Mouse (Mus musculus) A20 (cell line): ENCODE measurements around the gene Med22.
"Not testable (repeated sequence)": the region's sequence is repeated elsewhere in the genome, so short reads cannot be mapped to it uniquely, and the experiment has no call there.

ENCODE experiments used
- DNase-seq: peaks from one replicate; pipeline ENCODE4 v3.0.0-alpha.2; 2011; ENCODE audit warnings: low read depth, low spot score

The Med22 gene

DNA sequence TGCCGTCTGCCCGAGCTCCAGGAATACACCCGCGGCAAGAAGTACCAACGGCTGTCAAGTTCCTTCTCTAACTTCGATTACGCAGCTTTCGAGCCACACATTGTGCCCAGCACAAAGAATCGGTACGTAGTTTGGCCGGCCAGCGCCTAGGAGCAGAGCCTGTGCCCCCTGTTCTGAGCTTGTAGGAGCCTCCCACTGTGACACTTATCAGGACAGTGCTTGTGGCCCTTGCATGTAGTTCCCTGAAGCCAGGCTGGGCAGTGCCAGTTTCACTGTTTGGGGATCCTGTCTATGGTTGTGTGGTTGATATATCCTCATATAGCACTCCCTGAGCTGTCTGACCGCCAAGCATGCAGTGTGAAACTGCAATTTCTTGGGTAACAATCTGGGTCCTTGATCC is 6.3 kb upstream of the Med22 start:
- DNase-seq, result no peak

DNA sequence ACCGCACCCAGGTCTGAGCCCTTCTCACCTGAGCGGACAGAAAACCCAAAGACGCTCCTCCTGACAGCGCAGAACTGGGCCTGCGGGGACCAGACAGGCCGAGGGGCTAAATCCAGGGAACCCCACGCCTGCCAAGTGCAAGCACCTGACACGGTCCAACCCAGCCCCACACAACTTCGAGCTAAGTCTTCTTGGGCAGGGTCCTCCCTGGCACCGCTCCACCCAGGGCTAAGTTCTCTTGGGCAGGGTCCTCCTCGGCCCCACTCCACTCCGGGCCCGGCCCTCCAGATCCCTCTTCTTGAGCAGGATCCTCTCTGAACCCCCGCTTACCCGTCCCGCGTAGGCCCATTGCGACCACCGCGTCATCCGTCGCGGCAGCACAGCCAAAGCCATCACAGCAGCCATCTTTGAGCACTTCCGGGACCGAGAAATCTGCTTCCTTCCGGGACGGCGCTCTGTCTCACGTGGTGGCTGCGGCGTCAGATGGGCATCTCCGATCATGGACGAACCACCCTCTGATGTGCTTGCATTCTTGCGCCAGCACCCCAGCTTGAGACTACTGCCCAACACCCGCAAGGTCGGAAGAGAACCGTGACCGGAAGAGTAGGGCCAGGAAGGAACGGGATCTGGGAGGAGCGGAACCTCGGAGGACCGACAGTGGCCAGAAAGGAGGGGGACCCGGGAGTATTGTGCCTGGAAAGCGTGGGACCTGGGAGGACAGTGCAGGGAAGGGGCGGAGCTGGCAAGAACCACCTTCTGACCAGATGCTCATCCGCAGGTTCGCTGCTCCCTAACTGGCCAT is 5.7 kb upstream of the Med22 start, which contains the start of the genes Surf2 and Surf1:
Surf2 (plus strand) TSS at position 441 of the 802 bp plus-strand sequence.
Surf1 (minus strand) TSS at position 604 of the 802 bp plus-strand sequence.
- DNase-seq, result peak; percentile 86

GRCm38 (mm10) chr2:26914148-26914941 is 3.9 kb upstream of the Med22 start:
- peak; percentile 39 for DNase-seq

DNA sequence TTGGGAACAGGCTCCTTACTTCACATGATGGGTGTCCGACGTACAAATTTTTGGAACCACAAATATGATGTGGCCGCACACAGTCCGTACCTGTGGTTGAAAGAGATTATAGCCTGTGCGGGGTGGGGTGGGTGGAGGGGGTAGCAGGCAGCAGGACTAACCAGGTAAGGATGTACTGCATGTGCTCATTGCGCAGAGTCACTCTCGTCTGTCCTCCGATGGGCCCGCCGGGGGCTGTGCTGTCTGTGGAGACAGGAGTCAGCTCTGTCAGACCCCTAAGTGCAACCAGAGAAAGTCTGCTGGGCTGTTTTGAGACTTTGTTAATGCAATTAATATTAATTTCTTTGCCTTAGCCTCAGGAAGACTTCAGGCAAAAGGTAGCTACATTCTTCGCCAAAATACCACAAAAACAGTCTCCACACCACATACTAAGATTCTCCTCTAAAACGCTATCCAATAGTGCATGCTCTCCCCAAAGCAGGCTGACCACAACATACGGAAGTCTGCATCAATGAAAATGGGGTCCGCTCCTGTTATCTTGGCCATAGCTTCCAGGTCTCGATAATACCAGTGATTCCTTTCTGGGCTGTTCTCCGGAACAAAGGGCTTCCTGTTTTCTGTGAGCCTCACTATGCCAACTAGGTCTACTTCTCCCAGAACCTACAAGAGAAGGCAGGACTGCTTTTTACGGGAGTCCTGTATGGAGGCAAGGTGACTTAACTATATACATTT is 3.1 kb upstream of the Med22 start:
- DNase-seq, result peak; percentile 24

- DNase-seq, result no peak
Observed at GRCm38 (mm10) chr2:26912253-26912770, 1.8 kb upstream of the Med22 start.

DNA sequence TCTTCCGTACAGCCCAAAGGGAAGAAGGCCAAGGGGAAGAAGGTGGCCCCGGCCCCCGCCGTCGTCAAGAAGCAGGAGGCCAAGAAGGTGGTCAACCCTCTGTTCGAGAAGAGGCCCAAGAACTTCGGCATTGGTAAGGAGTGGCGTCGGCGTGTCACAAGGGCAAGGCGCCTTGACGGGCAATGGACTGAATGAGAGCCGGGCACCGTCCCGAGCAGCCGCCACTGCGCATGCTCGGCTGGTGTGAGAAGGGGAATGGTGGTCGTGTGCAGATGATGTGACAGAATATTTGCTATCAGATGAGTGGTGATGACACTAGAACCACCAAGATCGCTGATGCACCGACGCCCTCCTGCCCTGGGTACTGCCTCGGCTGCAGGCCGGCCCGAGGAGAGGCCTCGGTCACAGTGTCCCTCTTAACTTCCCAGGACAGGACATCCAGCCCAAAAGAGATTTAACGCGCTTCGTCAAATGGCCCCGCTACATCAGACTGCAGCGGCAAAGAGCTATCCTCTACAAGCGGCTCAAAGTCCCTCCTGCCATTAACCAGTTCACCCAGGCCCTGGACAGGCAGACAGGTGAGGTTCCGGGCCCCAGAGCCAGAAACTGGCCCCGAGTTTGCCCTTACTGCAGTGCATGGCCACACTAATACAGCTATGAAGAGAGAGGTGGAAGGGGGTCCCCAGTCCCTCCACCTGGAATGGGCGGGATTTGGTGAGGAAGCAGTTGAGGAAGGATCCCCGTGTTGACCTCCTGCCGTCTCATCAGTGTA is 703 bp upstream of the Med22 start:
- DNase-seq, result no peak

DNA sequence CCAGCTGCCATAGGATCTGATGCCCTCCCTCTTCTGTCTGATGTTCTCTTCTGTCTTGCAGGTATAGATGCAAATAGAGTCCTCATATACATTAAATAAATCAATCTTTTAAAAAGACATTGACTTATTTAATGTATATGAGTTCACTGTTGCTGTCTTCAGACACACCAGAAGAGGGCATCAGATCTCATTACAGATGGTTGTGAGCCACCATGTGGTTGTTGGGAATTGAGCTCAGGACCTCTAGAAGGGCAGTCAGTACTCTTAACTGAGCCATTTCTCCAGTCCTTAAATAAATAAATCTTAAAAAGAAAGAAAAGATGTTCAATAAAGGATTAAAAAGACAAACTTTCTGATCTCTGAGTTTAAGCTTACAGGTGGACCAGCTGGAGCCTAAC is 1.1 kb downstream of the Med22 start:
- peak; percentile 57 for DNase-seq

- DNase-seq, result no peak
Observed at GRCm38 (mm10) chr2:26908710-26909386, 1.6 kb downstream of the Med22 start.

- DNase-seq, result peak; percentile 64
Observed at GRCm38 (mm10) chr2:26907109-26907508, 3.4 kb downstream of the Med22 start.

GRCm38 (mm10) chr2:26906431-26906830 is 4.0 kb downstream of the Med22 start:
- no peak for DNase-seq

DNA sequence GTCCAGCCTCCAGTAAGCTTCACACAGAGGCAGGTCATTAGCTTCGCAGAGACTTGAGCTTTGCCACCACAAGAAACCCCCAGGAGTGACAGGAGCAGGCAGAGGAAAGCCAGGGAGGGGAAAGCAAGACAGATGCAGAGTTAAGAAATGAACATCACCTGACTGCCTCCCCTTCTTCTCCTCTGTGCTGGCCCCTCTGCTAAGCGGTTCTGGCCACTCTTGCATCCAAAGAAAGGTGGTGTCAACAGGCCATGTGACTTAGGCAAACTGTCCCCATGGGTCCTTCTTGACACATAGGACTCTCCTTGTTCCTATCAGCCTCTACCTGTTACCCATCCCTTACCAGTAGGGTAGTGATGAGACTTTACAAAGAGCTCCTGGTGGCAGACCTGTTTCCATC is 4.5 kb downstream of the Med22 start:
- DNase-seq, result no peak

GRCm38 (mm10) chr2:26903311-26903710 is 7.2 kb downstream of the Med22 start:
- DNase-seq, result no peak

DNA sequence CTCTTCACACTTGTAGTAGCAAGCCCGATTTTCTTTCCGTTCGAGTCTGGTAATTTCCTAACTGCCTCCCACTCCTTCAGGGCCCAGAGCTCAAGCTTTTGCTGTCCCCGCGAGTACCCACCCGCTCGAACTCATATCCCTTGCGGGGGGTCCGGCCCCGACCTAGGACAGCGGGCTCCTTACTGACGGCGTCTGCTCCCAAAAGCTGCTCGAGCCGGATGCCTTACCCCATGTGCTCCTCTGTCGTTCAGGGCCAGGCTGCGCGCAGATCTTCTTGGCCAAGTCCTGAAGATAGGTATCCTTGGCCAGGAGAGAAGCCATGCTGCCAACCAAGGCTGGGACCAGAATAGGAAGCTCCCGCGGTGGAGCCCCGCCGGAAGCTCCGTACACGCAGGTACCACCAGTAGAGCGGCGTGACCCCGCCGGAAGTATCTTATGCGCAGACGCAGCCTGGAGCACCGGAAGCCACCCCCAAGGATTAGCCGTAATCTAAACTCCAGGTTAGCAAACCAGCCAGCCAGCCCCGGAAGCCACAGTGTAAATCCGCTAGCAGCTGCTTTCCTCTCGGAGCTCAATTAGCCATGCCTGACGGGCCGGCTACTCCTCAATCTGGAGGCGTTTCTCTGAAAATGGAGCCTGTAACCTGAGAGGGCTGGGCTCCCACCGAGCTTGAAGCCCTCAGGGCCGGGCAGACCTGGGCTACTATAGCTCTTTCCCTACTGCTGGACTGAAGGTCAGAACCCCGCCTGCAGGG is 7.8 kb downstream of the Med22 start, which contains the start of gene Surf6:
Surf6 (minus strand) TSS at position 413 of the 754 bp plus-strand sequence.
- DNase-seq, result peak; percentile 98

DNA sequence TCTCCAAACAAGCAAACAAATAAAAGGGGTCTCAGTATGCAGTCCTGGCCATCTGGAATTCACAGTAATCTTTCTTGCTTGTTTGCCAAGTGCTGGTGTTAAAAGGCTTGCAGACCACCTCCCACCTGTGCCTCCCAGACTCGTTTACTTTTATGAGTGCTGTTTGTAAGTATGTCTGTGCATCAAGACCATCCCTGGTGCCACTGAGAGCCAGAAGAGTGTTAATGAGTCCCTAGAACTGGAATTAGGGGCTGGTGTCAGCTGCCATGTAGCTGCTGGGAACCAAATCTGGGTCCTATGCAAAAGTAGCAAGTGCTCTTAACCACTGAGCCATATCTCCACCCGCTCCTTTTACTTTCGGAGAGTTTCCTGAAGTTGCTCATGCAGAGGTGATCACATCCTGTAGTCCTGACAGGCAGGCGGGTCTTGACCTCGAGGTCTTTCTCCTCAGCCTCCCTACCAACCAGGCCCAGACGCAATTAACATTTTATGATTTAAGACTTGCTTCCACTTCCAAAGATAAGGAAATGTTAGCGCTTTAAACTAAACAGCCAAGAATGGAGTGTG is 8.6 kb downstream of the Med22 start:
- peak; percentile 52 for DNase-seq

DNA sequence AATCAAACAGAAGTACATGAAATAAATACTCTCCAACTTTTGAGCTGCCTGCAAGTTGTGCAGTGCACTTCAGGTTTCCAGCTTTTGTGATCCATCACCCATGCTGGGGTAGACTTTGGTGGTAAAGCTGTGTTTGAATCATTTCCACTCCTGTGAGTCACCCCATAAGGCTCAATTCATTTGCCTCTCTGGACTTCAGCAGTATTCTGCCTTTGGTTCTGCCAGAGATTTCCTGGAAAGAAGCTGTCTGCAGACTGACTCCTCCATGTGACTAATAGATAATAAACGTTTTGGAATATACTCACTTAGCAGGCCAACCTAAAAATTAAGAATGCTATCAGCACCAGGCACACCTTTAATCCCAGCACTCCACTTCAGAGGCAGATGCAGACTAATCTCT is 9.7 kb downstream of the Med22 start:
- DNase-seq, result no peak

DNA sequence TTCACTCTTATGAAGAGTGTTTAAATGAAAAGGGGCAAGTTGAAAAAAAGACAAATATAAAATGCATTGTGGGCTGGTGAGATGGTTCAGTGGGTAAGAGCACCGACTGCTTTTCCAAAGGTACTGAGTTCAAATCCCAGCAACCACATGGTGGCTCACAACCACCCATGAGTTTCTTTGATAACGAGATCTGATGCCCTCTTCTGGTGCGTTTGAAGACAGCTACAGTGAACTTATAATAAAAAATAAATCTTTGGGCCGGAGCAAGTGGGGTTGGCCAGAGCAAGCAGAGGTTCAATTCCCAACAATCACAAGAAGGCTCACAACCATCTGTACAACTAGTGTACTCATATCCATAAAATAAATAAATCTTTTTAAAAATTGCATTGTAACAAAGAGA is 14.6 kb downstream of the Med22 start:
- no peak for DNase-seq

- not testable (repeated sequence) for DNase-seq
Observed at GRCm38 (mm10) chr2:26886170-26886569, 24.3 kb downstream of the Med22 start.

DNA sequence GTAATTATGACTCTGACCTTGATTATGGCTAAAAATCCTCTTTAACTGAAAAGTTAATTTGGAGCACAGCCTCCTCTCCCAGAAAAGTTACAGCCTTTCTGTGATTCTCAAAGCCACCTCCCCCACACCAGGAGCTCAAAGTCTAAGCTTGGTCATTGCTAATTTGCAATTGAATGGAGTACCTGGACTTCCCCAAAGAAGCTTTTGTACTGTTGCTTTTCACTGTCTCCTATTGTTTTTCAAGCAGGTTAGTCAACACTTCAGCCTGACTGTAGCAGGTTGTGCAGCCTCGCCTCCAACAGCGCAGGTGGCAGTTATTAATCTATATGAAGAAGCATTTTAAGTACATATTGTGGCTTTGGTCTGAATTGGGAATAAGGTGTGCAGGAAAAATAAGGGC is 24.9 kb downstream of the Med22 start:
- DNase-seq, result not testable (repeated sequence)

DNA sequence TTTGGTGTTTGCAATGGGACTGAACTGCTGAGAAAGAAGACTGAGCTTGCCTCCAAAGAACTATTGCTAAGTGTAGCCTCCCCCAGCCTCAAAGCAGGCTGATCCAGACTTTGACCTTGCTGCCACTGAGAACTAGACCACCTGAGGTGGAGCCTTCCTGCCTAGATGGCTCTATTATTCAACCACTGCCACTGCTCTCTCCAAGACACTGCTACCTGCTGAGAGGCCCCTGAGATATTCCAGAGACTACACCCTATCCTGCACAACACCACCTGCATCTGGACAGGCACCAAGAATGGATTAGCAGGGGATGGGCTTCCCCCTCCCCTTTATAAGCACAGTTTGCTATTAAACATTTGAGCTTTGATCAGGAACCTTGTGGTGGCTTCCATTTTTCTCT is 31.9 kb downstream of the Med22 start:
- no peak for DNase-seq
